Mouse (Mus musculus) central nervous system, embryonic 14 days (tissue): ENCODE results near the gene Gpr19. TPM values are rescaled to one million over a fixed set of nuclear protein-coding genes. Genes with fewer than 3 reads are reported as not detected.

Experiments used
- polyA plus RNA-seq: library from polyadenylated mRNA; depleted of rRNA; stranded (reverse); fragments of >200 nt; gene quantifications from 2 replicates; pipeline ENCODE4 v1.2.3, GENCODE M21; 2012; rRNA removed

The Gpr19 gene
- 36.8 and 44.1 TPM in 2 replicates for polyA plus RNA-seq

GRCm38 (mm10) chr6:134898095-134898965 lies at the start of gene Gpr19:
Gene Gpr19, minus strand, starts transcription at chr6:134898578.

DNA sequence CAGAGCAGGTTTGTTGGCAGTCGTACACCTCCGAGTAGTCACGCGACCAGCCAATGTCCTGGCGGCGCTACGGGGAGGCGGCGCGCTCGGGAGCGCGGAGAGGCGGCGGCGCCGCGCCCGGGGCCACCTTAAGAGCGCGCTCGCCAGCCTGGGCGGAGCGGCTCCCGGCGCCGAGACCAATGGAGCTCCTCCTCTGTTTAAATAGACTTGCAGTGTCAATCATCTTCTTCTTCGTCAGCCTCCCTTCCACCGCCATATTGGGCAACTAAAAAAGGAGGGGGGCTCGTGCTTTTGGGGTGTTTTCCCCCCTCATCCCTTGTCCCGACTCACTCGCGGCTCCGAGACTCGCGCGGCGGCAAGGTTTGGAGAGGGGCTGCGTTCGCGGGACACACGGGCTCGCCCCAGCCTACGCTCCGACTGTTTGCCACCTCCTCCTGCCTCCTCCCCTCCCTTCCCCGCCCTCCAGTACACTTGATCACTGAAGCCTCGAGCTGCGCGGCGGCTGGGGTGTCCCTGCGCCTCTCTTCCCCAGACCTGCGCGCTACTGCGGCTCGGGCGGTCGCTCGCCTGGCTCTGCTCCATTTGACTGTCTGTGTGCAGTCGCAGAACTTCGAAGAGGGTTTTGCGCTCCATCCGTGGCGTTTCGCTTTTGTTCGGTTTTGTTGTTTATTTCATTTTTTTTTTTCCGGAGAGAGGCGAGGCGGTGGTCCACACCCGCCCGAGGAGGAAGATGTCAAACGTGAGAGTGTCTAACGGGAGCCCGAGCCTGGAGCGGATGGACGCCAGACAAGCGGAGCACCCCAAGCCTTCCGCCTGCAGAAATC lies 22.0 kb upstream of the Gpr19 start, which contains the start of gene Cdkn1b:
Gene Cdkn1b (plus strand): TSS at position 212 of the 824 bp plus-strand sequence.

DNA sequence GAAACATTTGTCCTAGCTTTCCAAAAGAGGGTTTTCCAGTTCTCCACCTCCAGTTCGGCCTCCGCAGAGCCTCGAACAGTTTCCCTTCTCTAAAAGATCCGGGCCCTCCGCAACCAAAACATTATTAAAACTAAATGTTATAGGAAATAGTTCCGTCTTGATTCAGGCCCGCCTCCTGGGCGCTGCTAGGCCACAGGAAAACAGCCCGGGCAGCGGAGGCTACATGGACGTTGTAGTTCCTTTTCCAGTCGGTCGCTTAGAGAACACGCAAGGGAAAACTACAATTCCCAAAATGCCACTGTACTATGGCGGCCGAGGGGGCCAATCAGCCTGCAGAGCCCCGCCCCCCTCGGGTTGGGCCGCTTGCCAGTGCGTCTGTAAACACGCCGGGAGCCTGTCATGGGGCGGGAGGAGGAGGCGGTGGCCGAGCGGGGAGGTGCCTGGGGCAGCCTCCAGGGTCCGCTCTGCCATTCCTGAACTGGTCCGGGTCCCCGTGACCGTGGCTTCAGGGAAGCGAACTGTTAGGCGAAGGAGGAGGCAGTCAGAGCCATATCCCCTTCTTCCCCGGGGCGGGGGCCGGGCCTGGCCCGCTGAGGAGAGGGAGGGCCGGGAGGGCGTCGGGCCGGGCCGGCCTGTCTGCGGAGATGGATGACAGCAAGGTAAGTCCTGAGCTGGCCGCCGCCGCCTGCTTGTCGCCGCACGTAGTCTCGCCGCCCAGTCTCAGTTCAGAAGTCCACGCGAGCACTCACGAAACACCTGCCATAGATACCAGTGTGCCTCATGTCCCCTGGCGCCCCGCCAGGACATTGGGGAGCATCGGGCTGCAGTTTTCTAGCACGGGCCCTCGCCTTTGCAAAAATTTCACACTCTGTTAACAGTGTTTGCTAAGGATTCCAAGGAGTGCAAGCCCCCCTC lies 68.3 kb downstream of the Gpr19 start, which contains the start of gene Crebl2:
Gene Crebl2 (plus strand): TSS at position 369 of the 915 bp plus-strand sequence.

Other genes starting within 250 kb of the Gpr19 start
- gene Dusp16, start 106.0 kb downstream of the Gpr19 start, polyA plus RNA-seq = 10.5 and 11.0 TPM in 2 replicates
- 8.6 and 8.9 TPM in 2 replicates for gene Crebl2, start 68.4 kb downstream of the Gpr19 start, polyA plus RNA-seq
- 43.3 and 59.6 TPM in 2 replicates for gene Cdkn1b, start 21.8 kb upstream of the Gpr19 start, polyA plus RNA-seq
- 2.3 and 2.9 TPM in 2 replicates for gene Apold1, start 83.1 kb upstream of the Gpr19 start, polyA plus RNA-seq
- 92.2 and 95.7 TPM in 2 replicates for gene Ddx47, start 113.0 kb upstream of the Gpr19 start, polyA plus RNA-seq
- gene Gprc5a, start 167.1 kb upstream of the Gpr19 start, polyA plus RNA-seq = 0.32 and 0.48 TPM in 2 replicates
- gene Gprc5d, start 219.7 kb upstream of the Gpr19 start, polyA plus RNA-seq = not detected in 2 replicates